Mouse (Mus musculus) testis, adult 2 months (tissue): ENCODE measurements around the gene Srebf1.

Experiments
- CTCF ChIP-seq: fragments of 200-500 bp; IDR thresholded peaks from 2 replicates; pipeline ENCODE4 v1.5.1; 2012; ENCODE audit warnings: low read depth, mild to moderate bottlenecking, inconsistent platforms, low read length, moderate library complexity; ENCODE audit not compliant: control insufficient read depth, insufficient read depth, insufficient replicate concordance
- POLR2A ChIP-seq: fragments of 200-500 bp; IDR thresholded peaks from 2 replicates; pipeline ENCODE4 v1.6.1; 2012; ENCODE audit warnings: low read depth, mild to moderate bottlenecking, inconsistent platforms, low read length, moderate library complexity; ENCODE audit not compliant: control insufficient read depth

DNA sequence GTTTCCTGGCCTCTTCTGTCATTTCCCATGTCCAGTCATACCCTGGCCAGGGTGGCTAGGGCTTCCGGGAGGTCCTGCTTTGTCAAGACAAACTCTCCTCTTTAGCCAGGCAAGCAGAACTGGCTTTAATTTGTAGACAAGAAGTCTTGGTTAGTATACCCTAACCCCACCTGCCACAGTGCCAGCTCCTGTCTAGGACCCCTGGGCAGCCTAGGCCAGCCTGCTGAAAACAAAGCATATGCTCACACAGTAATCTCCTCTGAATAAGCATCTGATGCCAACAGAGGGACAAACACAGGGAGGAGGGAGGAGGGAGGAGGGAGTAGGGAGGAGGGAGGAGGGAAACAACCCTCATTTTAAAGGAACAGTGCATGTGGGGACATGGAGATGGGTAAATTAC is 42.3 kb upstream of the Srebf1 start:
- TF ChIP-seq CTCF (no peak), POLR2A (no peak)
